Mouse (Mus musculus) cerebellum, adult 2 months (tissue): Measurements from ENCODE around the gene Rtp3.

Source experiments
- CTCF ChIP-seq: fragments of 200-500 bp; IDR thresholded peaks from 2 replicates; pipeline ENCODE4 v1.5.1; 2011; ENCODE audit warnings: low read depth, mild to moderate bottlenecking, control low read depth, low read length, moderate library complexity, borderline replicate concordance; ENCODE audit not compliant: insufficient read depth
- POLR2A ChIP-seq: fragments of 200-500 bp; IDR thresholded peaks from 2 replicates; pipeline ENCODE4 v1.6.1; 2011; ENCODE audit warnings: low read length, control low read depth, borderline replicate concordance; ENCODE audit not compliant: insufficient read depth

DNA sequence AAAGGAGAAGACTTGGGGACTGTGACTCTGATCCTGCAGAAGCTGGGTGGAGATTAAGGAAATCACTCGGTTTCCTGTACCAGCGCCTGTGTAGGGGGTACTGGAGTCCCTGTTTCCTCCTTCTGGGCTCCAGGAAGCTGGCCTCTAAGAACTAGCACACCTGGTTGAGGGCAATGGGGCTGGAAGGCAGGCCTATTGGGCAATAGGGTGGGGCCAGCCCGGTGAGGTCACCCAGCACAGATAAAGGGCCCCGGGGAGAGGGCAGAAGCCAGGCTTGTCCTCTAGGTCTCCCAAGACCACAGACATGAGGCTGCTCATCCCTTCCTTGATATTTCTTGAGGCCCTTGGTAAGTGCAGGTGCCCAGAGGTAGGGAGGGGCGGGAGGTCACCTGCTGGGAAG, 28.6 kb upstream of the Rtp3 start, which contains the start of gene Ltf:
- TF ChIP-seq CTCF (no peak), POLR2A (no peak)
